Mouse (Mus musculus) heart, adult 2 months (tissue): ENCODE data around the gene Ryr3.

Source experiments
- CTCF ChIP-seq: fragments of 200-600 bp; IDR thresholded peaks from 2 replicates; pipeline ENCODE4 v1.8.1; 2022; ENCODE audit warnings: antibody characterized with exemption, mild to moderate bottlenecking, moderate library complexity
- POLR2A ChIP-seq: fragments of 200-500 bp; IDR thresholded peaks from 2 replicates; pipeline ENCODE4 v1.6.1; 2011; ENCODE audit warnings: mild to moderate bottlenecking, low read depth, low read length, control low read depth; ENCODE audit not compliant: insufficient read depth

GRCm38 (mm10) chr2:113234559-113234958 lies 17.7 kb upstream of the Ryr3 start:
- TF ChIP-seq CTCF (peak; percentile 79), POLR2A (no peak)
